Mouse (Mus musculus) embryonic facial prominence, embryonic 12.5 days (tissue): Measurements from ENCODE around the gene Parvg. TPM values are rescaled to one million over a fixed set of nuclear protein-coding genes. Genes with fewer than 3 reads are reported as not detected.
"Not testable (repeated sequence)": the region's sequence is repeated elsewhere in the genome, so short reads cannot be mapped to it uniquely, and the experiment has no call there.

Experiments
- ATAC-seq: fragments of 200-750 bp; cut with Nextera tagmentation; 2 replicates; pipeline ENCODE4 v1.8.0; 2017; ENCODE audit not compliant: insufficient number of reproducible peaks, insufficient read depth, low FRiP score, low TSS enrichment
- H3K27ac ChIP-seq: fragments of 300-500 bp; sonication (generic); 2 replicates; pipeline ENCODE4 v1.5.1; 2016; ENCODE audit warnings: mild to moderate bottlenecking
- H3K27me3 ChIP-seq: fragments of 300-500 bp; sonication (generic); 2 replicates; pipeline ENCODE4 v1.6.1; 2016; ENCODE audit warnings: mild to moderate bottlenecking, moderate library complexity
- H3K36me3 ChIP-seq: fragments of 300-500 bp; sonication (generic); 2 replicates; pipeline ENCODE4 v1.6.1; 2016; ENCODE audit warnings: mild to moderate bottlenecking
- H3K4me1 ChIP-seq: fragments of 300-500 bp; sonication (generic); 2 replicates; pipeline ENCODE4 v1.6.1; 2016
- H3K4me2 ChIP-seq: fragments of 300-500 bp; sonication (generic); replicated peaks from 2 replicates; pipeline ENCODE4 v1.6.1; 2016; ENCODE audit warnings: mild to moderate bottlenecking, moderate library complexity
- H3K4me3 ChIP-seq: fragments of 300-500 bp; sonication (generic); 2 replicates; pipeline ENCODE4 v1.5.1; 2016; ENCODE audit warnings: mild to moderate bottlenecking
- H3K9ac ChIP-seq: fragments of 300-500 bp; sonication (generic); 2 replicates; pipeline ENCODE4 v1.6.1; 2016; ENCODE audit warnings: mild to moderate bottlenecking, moderate library complexity
- H3K9me3 ChIP-seq: fragments of 300-500 bp; sonication (generic); 2 replicates; pipeline ENCODE4 v1.6.1; 2016; ENCODE audit warnings: mild to moderate bottlenecking, moderate library complexity
- WGBS: fragments of 180-500 bp; shearing (Covaris S2); methylation state at CpG from one replicate; pipeline ENCODE4 v1.1.7; 2016; 5-methylcytosine and 5-hydroxymethylcytosine counted together
- polyA plus RNA-seq: library from polyadenylated mRNA; unstranded; fragments of >200 nt; fragmentation: Nextera tagmentation; extraction: Ambion mirVana; gene quantifications from 2 replicates; pipeline ENCODE4 v1.2.1, GENCODE M21; 2016

Parvg gene
- 1.1 and 1.2 TPM in 2 replicates for polyA plus RNA-seq

DNA sequence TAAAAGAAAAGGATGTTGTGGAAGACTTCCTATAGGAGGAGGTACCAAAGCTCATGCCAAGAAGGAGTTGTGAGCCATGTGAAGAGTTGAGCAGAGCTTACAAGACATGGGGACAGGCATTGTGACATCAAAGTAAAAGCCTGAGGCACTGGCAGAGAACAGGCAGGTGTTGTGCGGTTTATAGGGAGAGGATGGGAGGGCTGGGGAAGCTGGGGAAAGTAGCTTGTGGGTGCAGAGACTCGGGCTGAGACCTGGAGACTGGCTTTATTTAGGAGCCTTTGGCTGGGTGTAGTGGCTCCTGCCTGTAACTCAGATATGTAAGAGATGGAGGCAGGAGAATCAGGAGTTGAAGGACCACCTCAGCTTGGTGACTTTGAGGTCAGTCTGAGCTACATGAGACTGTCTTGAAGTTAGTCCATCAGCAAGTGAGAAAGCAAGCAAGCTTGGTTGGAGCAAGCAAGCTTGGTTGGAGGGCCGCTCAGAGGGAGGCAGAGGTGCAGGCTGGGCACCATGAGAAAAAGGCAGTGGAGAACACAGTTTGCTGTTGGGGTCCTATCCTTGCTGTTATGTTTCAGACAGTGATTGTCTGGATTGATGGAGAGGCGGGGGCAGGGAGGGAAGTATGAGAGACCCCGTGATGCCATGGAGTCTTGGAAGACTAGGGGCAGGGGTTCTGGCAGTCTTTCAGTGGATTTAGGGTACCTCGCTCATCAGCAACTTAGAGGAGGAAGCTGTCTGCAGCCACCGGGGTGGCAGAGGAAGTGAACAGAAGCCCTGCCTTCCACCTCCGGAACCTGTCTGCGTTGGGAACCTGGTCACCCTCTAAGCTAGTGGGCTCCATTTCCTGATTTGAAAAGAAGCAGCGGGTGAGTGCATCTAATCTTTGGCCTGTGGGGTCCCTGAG, at the start of gene Parvg:
Gene Parvg, plus strand, starts transcription at position 61 of the 904 bp plus-strand sequence.
- Histone ChIP-seq H3K4me2 (no peak within 1 kb of the TSS), H3K27ac (no peak within 1 kb of the TSS), H3K27me3 (no peaks in the 10 kb centered on the region), H3K9me3 (no peaks in the 10 kb centered on the region), H3K36me3 (no peaks in the 10 kb centered on the region), H3K9ac (no peak within 1 kb of the TSS), H3K4me3 (no peak within 1 kb of the TSS), H3K4me1 (no peaks in the 10 kb centered on the region; the same call in 1 of the 2 replicates)
- no peak for ATAC-seq
- 78% methylated on average over 10 of the region's 10 CpGs for WGBS

DNA sequence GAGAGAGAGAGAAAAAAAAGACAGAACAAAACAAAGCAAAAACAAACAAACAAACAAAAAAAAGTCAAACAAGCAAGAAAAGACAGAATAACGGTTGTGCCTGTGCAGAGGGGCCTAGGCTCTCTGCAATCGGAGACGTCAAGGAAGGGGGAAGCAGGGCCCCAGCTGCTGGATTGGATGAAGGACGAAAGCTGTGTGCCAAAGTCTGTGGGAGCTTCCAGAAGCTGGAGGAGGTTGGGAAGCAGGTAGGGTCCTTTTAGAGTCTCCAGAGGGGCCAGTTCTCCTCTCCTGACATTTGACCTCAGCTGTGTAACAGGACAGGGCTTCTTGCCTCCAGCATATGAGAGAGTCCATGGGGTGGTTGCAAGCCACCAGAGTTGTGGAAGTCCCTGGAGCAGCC, 47.8 kb upstream of the Parvg start:
- H3K9me3 ChIP-seq = no peaks in the 10 kb centered on the region
- 0 out of 2 replicates have a peak, but pooled peaks cover 4% of the 10 kb centered on the region for H3K36me3 ChIP-seq
- H3K27me3 ChIP-seq = no peaks in the 10 kb centered on the region
- no peak overlapping the region for H3K4me2 ChIP-seq
- no peak for ATAC-seq
- 85% methylated on average over 4 of the region's 4 CpGs for WGBS
- no peak overlapping the region for H3K27ac ChIP-seq
- H3K4me1 ChIP-seq = no peaks in the 10 kb centered on the region
- no peak overlapping the region for H3K4me3 ChIP-seq
- no peak overlapping the region for H3K9ac ChIP-seq

DNA sequence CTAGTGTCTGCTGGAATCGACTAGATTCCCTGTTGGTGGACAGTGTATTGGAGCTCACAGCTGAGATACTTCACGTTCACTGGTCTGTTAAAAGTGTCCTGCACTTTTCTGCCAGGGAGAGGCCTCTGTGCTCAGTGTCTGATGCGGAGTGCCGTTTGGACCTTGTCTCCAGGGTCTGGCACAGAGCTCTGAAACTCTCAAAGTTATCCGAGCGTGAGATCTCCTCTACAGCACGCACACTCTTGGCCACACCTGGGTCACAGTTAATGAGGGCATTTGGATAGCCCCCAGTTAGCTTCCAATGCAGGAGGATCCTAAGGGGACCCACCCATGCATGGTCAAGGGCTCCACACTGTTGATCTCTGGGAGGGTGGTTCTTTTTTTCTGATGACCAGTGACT, 45.7 kb upstream of the Parvg start:
- Histone ChIP-seq H3K4me2 (no peak overlapping the region), H3K9ac (no peak overlapping the region), H3K27me3 (no peaks in the 10 kb centered on the region), H3K27ac (no peak overlapping the region), H3K4me1 (no peaks in the 10 kb centered on the region), H3K4me3 (no peak overlapping the region), H3K9me3 (no peaks in the 10 kb centered on the region), H3K36me3 (0 out of 2 replicates have a peak, but pooled peaks cover 4% of the 10 kb centered on the region)
- WGBS = 81% methylated on average over 7 of the region's 7 CpGs
- no peak for ATAC-seq

DNA sequence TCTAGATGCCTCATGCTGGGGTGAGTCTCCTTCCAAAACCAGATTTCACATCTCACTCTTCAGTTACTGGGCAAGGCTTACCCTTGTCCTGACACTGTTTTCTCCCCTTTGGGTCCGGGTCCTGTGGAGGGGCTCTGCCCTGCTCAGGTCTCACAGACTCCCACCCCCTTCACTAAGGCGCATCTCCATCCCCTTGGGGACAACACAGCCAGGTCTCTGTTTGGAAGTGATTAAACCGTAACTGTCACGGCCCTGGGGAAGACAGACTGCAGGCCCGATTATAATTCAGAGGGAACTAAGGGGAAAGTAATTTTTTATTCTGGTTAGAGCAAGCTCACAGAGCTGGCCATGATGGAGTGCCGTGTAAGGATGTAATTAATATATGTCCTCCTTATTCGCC, 45.2 kb upstream of the Parvg start:
- 57% methylated on average over 7 of the region's 7 CpGs for WGBS
- Histone ChIP-seq H3K27ac (no peak overlapping the region), H3K4me2 (no peak overlapping the region), H3K36me3 (0 out of 2 replicates have a peak, but pooled peaks cover 4% of the 10 kb centered on the region), H3K4me3 (no peak overlapping the region), H3K27me3 (no peaks in the 10 kb centered on the region), H3K4me1 (no peaks in the 10 kb centered on the region), H3K9ac (no peak overlapping the region), H3K9me3 (no peaks in the 10 kb centered on the region)
- no peak for ATAC-seq

DNA sequence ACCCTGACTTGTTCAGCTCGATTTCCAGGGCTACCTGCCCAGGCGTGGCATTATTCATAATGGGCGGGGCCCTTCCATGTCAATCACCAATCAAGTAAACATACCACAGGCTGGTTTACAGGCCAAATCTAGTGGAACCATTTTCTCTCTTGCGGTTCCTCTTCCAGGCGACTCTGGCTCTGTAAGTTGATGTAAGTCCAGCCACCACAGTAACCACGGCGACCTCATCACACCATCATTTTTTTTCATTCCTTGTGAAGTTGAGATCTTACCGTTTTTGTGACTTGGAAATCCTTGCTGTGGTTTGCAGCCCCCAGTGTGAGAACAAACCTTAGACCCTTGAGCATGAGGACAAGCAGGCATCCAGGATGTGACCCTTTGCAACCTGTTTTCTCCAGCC, 43.5 kb upstream of the Parvg start:
- Histone ChIP-seq H3K27me3 (no peaks in the 10 kb centered on the region), H3K4me3 (no peak overlapping the region), H3K9me3 (no peaks in the 10 kb centered on the region), H3K36me3 (0 out of 2 replicates have a peak, but pooled peaks cover 4% of the 10 kb centered on the region), H3K9ac (no peak overlapping the region), H3K27ac (no peak overlapping the region), H3K4me1 (no peaks in the 10 kb centered on the region), H3K4me2 (no peak overlapping the region)
- ATAC-seq = no peak
- WGBS = 81% methylated on average over 8 of the region's 8 CpGs

DNA sequence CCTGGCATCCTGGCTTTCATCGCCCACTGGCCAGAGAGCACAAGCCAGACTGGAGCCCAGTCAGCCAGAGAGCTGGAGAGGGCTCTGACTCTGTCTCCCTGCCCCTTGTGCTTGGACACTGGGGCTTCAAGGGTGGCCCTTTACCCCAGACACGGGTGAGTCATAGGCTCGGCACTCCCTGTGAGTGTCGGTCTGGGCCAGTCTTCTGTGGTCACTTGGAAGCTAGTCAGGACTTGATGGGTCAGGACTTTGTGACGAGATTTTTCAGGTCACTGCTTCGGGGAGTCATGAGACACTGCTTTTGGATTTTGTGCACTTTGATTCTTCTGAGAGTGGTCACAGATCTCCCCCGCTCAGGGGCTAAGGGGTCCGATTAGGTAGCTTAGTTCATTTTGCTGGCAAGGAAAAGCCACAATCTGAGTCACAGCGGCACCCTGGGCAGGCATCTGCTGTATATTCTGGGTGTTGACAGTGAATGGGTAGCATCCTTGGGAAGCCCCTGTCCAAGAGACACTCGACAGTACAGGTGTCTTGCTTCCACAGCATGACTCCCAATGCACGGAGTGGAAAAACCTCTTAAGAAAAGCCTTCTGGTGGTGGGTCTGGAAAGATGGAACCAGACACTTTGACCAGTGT, 43.0 kb upstream of the Parvg start:
- no peak for ATAC-seq
- WGBS = 82% methylated on average over 11 of the region's 11 CpGs
- H3K9ac ChIP-seq = no peak overlapping the region
- H3K27me3 ChIP-seq = no peaks in the 10 kb centered on the region
- H3K4me3 ChIP-seq = no peak overlapping the region
- H3K4me2 ChIP-seq = no peak overlapping the region
- no peaks in the 10 kb centered on the region for H3K4me1 ChIP-seq
- 0 out of 2 replicates have a peak, but pooled peaks cover 4% of the 10 kb centered on the region for H3K36me3 ChIP-seq
- H3K9me3 ChIP-seq = no peaks in the 10 kb centered on the region
- H3K27ac ChIP-seq = no peak overlapping the region

DNA sequence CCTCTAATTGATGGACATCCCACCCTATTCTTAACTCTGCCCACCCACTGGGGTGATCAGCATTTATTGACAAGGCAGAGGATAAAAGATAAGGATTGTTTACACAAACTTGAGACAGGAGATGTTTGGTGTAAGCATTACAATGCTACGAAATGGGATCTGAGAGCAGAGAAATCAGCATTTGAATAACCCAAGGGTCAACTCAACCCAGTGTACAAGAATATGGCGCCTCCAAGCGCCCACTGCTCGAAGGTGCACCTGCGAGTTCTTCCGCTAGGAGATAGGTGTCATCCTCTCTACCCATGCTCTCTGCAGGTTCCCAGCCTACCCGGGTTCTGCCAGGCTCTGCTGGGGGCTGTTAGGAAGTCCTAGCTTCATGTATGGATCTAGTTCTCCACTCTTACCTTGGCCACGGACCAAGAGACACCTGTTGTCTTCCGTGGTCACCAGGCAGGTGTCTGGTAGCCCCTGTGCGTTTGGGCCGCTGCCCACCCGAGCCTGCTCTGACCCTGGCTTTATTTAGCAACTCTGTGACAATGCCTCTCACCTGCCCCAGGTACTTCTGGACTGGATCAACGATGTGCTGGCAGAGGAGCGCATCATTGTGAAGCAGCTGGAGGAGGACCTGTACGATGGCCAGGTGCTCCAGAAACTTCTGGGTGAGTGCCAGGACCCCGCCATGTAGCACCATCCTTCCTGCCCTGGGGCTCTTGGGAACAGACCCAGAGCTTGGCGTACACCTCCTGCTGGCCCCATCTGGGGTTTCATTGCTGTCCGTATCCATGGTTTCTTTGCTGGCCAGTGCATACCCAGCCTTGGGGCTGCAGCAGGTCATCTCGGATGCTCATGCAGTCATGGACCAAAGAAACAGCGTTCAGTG, 41.4 kb upstream of the Parvg start:
- no peak for ATAC-seq
- Histone ChIP-seq H3K9me3 (no peaks in the 10 kb centered on the region), H3K27me3 (no peaks in the 10 kb centered on the region), H3K4me3 (no peak overlapping the region), H3K4me1 (no peaks in the 10 kb centered on the region), H3K27ac (no peak overlapping the region), H3K9ac (no peak overlapping the region), H3K4me2 (no peak overlapping the region), H3K36me3 (0 out of 2 replicates have a peak, but pooled peaks cover 4% of the 10 kb centered on the region)
- 78% methylated on average over 20 of the region's 20 CpGs for WGBS

DNA sequence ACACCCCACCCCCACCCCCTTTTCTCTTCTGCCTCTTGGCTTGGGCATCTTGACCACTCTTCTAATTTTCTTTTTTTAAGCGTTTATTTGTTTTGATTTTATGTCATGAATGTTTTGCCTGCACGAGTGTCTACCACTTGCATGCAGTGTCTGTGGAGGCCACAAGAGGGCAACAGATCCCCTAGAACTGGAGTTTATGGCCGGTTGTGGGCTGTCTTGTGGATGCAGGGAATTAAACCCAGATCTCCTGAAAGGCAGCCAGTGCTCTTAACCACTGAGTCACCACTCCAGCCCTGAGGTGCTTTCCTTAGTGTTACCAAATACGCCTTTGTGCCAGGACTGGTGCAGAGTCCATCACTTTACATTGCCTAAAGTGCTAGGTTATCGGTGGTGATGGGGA, 39.8 kb upstream of the Parvg start:
- no peak overlapping the region for H3K27ac ChIP-seq
- no peak overlapping the region for H3K4me3 ChIP-seq
- ATAC-seq = no peak
- no peak overlapping the region for H3K9ac ChIP-seq
- H3K9me3 ChIP-seq = no peaks in the 10 kb centered on the region
- H3K4me2 ChIP-seq = no peak overlapping the region
- 0 out of 2 replicates have a peak, but pooled peaks cover 4% of the 10 kb centered on the region for H3K36me3 ChIP-seq
- H3K27me3 ChIP-seq = no peaks in the 10 kb centered on the region
- no peaks in the 10 kb centered on the region for H3K4me1 ChIP-seq
- 66% methylated on average over 5 of the region's 5 CpGs for whole genome bisulfite sequencing

DNA sequence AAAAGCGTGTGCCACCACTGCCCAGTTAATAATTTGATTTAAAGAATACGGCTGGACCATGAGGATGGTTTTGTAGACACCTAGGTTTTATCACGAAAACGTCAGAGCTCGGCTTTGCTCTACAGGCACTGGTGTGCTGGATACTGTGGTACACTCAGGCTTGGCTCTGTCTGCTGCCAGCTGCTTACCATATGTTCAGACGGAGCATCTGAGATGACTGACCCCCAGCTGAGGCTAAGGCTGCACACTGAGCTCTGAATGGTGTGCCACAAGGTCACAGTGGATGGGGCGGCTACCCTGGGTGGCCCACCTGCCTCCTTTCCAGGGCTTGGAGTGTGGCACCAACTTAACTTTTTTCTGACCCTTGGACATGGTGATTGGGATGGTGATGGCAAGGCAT, 38.4 kb upstream of the Parvg start:
- Histone ChIP-seq H3K9me3 (no peaks in the 10 kb centered on the region), H3K36me3 (no peaks in the 10 kb centered on the region; the same call in 1 of the 2 replicates), H3K4me1 (no peaks in the 10 kb centered on the region), H3K4me2 (no peak overlapping the region), H3K9ac (no peak overlapping the region), H3K27ac (no peak overlapping the region), H3K4me3 (no peak overlapping the region), H3K27me3 (no peaks in the 10 kb centered on the region)
- WGBS = 69% methylated on average over 7 of the region's 7 CpGs
- ATAC-seq = no peak

DNA sequence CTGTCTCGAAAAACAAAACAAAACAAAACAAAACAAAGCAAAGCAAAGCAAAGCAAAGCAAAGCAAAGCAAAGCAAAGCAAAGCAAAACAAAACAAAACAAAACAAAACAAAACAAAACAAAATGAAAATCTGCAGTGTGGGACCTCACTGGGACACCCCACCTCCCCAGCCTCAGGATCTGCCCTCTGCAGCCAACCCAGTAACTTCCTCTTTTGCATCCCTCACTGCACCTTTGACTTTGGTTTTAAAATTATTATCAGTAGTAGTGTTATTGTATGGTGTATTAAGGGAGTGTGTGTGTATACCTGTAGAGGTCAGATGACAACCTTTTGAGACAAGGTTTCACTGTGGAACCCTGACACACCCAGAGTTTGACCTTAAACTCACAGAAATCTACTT, 34.9 kb upstream of the Parvg start:
- H3K9me3 ChIP-seq, H3K27me3 ChIP-seq, H3K4me1 ChIP-seq, H3K36me3 ChIP-seq, H3K4me3 ChIP-seq, H3K27ac ChIP-seq, H3K9ac ChIP-seq, ATAC-seq, H3K4me2 ChIP-seq: not testable (repeated sequence)
- 86% methylated on average over 1 of the region's 1 CpGs for WGBS

DNA sequence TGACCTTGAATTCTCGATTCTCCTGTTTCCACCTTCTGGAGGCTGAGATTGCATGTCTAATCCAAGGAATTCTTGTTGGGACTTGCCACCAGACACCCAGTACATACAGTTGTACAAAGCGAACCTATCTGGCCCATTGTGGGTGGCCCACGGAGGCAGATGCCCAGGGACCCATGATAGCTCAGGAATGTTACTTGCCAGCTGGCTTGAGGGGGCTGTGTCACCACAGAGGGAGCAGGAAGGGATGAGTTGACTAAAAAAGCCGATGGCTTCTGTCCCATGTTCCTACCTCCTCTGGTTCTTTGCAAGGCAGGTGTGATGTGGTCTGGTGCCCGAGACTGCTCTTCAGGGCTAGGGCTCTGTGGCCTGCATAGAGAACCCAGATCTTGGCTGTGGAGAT, 32.7 kb upstream of the Parvg start:
- Histone ChIP-seq H3K9ac (no peak overlapping the region), H3K27ac (no peak overlapping the region), H3K9me3 (no peaks in the 10 kb centered on the region), H3K4me1 (no peaks in the 10 kb centered on the region), H3K4me2 (no peak overlapping the region), H3K27me3 (no peaks in the 10 kb centered on the region), H3K36me3 (no peaks in the 10 kb centered on the region; the same call in 1 of the 2 replicates), H3K4me3 (no peak overlapping the region)
- 87% methylated on average over 5 of the region's 5 CpGs for WGBS
- no peak for ATAC-seq
